Mouse (Mus musculus) kidney, embryonic 16.5 days (tissue): ENCODE measurements around the gene Aqp3. TPM values are rescaled to one million over a fixed set of nuclear protein-coding genes. Genes with fewer than 3 reads are reported as not detected.

Experiments used
- polyA plus RNA-seq: library from polyadenylated mRNA; unstranded; fragments of >200 nt; fragmentation: Nextera tagmentation; extraction: Ambion mirVana; gene quantifications from 2 replicates; pipeline ENCODE4 v1.2.1, GENCODE M21; 2015

The Aqp3 gene
- polyA plus RNA-seq, 1 experiment from 2014 or later = 56.8 TPM

Other genes starting within 250 kb of the Aqp3 start
- gene B4galt1, start 244.2 kb downstream of the Aqp3 start, polyA plus RNA-seq = 47.5 and 48.0 TPM in 2 replicates
- gene Spink4, start 178.1 kb downstream of the Aqp3 start, polyA plus RNA-seq = not detected in 2 replicates
- 210 and 215 TPM in 2 replicates for gene Bag1, start 149.9 kb downstream of the Aqp3 start, polyA plus RNA-seq
- gene Chmp5, start 149.8 kb downstream of the Aqp3 start, polyA plus RNA-seq = 120 and 123 TPM in 2 replicates
- 92.0 and 94.7 TPM in 2 replicates for gene Nfx1, start 127.3 kb downstream of the Aqp3 start, polyA plus RNA-seq
- gene Aqp7, start 50.0 kb downstream of the Aqp3 start, polyA plus RNA-seq = 1.2 and 2.4 TPM in 2 replicates
- gene Nol6, start 26.3 kb upstream of the Aqp3 start, polyA plus RNA-seq = 34.7 and 37.8 TPM in 2 replicates
- 76.1 and 86.1 TPM in 2 replicates for gene Ube2r2, start 37.6 kb upstream of the Aqp3 start, polyA plus RNA-seq
- 64.5 and 76.4 TPM in 2 replicates for gene Ubap2, start 177.0 kb upstream of the Aqp3 start, polyA plus RNA-seq
- gene Dcaf12, start 216.7 kb upstream of the Aqp3 start, polyA plus RNA-seq = 75.8 and 76.6 TPM in 2 replicates